Mouse (Mus musculus) cerebellum, adult 9-10 months (tissue): ENCODE results near the gene Tns1.

Experiments
- DNase-seq: peaks from one replicate; pipeline ENCODE4 v3.0.0; 2022

Gene Tns1

DNA sequence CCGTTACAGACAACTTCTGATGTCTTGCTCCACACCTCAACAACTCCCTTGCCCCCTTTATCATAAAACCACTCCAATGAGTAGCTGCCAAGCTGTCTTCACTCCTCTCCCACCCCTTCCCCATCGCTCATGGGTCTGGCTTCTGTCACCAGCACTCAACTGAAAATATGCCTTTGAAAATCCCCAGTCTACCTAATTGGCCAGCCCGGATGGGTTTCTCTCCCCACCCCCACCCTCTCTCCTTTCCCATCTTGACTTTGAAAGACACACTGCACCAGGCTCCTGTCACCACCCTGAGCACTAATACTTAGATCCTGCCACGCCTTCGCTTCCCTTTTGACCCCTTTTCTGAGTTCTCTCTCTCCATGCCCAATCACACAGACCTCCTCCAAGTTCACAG lies 175.5 kb downstream of the Tns1 start:
- no peak for DNase-seq

DNA sequence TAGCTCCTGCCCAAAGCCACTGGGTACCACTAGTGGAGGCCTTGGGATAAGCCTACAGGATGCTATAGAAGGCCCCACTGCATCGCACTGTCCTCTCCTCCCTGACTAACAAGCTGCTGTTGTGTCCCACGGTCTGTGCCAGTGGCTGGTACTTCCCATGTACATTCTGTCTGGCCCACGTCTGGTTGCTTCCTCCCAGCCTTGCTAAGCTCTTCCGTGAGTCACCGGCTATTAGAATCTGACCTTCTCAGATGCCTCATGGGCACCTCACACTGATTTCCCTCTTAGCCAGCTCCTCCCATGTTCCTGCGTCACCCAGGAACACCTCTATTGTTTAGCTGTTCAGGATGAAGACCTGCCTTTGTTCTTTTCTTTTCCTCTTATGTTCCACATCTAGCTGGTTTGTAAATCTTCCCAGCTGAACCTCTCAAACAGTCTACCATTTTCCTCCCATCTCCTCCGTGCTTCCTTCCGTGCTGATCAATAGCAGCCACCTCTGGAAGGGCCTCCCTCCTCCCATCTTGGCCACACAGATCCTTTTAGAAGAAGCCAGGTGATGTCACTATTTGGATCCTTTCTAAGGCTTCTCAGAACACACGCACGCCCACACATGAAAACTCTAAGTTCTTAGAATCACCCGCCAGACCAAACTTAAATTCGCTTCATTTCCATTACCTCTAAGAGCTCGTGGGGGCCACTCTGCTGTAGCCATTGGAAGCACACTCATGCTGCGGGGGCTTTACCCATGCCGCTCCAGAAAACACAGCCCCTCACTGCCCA lies 176.5 kb downstream of the Tns1 start:
- DNase-seq: no peak

DNA sequence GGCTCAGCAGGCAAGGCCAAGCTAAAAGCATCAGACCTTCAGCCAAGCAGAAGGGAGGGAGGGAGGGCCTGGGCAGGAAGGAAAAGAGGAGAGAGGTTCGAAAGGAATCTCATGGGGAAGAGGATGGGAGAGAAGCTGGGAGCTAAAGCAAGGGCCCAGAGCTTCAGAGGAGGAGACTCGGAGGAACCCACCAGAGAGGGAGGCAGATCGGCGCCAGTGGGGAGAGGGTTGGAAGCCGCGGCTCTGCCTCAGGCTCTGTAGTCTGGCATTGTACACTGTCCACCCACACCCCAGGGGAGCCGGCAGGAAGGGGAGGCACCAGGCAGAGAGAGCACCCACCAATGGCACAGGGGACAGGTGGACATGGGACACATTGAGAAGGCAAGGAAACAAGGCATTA lies 177.5 kb downstream of the Tns1 start:
- no peak for DNase-seq

DNA sequence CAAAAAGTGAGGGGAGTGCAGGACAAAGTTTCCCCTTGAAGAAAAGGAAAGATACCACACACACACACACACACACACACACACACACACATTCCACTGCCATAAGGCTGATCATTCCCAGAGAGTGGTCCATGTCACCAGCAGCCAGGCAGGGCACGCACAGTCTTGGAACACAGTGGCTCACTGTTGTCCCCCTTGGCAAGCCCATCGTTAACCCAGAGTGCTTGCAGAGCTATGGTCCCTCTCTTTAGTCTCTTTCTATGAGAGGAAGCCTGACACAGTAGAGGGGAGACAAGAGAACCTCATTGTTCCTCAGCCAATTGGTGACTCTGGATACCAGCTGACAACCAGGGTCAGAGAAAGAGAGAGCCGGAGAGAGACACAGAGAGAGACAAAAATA lies 179.9 kb downstream of the Tns1 start:
- peak; percentile 39 for DNase-seq

DNA sequence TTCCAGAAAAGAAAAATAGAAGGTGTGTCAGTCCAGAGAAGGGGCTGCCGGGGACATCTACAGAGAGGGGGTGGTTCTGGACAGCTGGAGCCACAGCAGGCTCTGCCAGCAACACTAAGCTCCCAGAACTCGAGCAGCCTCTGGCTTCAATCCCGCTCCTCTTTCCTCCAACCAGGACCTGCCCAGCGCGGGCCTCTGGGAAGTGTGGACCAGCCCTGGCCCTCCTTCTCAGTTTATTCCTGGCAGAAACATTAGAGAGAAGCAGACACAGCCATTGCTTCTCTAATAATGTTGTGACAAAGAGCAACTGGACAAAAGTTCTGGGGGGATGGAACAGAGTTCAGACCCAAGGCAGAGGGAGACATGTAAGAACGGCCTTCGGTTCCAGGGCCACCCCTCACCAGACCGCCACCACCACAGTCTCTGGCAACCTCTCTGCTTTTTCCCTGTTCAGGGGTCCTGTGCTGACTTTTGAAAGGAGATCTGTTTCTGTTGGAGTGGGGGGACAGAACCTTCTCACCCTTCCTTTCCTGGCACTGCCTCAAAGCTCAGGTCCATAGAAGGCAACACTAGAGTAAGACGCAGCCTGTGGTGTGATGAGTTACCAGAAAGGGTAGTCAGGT lies 180.5 kb downstream of the Tns1 start:
- no peak for DNase-seq

DNA sequence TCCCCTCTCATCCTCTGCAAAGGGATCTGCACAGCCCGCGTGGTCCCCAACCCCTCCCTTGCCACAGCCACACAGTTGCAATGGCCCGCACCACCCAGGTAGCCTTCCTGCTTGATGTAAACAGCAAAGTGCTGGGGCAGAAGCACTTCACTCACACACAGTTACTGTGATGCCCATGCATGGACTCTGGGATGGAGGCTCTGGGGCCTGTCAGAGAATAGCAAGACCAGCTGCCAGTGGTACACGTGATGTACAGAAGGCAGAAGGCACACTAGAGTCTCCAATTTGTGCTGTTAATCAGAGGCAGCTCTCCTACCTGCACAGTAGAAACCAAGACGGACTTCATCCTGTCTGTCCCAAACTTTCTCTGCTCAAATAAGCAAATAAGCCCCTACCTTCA lies 181.0 kb downstream of the Tns1 start:
- no peak for DNase-seq

DNA sequence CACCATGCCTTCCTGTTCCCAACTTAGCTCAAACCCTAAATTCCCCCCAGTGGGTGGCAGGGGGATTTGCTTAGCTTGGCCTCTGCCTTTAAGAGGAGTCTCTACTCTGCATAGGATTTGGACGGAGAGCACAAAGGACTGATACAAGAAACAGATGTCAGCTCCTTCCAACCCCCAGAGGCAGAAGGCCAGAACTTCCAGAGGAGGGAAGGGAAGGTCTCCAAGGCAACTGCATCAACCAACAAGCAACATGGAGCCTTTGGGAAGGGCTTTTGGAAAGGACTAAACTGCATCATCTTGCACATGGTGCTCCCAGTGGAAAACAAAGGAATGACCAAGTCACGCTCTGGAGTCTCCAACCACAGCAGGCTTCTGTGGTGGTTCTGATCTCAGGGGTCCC lies 182.0 kb downstream of the Tns1 start:
- no peak for DNase-seq

DNA sequence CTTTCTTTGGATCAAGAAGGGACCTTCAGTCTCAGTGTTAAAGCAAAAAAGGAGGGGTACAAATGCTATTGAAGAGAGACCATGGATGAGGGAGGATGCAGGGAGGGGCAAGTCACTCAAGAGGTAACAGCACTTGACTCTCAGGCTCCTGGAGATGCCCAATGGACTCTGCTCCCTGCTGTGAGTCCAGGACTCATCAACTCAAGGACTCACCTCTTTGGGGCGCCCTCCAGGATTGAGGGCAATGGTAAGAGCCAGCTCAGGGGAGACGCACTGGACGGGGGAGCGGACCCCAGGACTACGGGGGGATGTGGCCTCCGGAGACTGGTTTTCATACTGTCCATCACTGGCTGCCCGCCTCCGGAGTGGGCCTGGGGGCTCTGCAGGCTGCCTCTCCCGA lies 182.6 kb downstream of the Tns1 start:
- DNase-seq: no peak

DNA sequence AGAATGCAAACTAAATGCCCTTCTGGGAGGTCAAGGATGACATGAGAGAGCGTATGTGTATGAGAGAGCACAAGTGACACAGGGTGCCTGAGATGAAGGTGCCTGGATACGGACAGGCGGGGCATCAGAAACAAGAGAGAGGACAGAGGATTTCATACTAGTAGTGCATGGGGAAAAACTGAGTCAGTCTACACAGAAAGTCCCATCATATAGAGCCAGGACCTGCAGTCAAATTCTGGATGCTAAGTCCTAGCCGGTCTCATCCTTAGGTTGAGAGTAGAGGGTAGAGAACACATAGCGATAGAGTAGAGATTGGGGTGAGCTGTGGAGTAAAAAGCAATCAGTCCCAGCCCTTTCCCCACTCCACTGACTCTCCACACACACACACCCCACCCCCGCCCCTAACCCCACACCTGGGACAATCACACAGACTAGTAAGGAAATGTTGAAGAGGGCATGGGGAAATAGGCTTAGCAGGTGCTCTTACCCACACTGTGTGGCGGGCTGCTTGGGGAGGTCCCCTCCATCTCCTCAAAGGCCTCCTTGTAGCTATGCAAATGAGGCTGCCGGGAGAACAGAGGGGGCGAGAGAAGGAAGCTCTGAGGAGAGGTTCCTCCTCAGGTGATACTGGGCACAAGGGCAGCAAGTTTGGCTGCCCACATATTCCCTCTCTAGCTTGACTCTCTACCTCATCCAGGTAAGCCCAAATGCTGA lies 183.6 kb downstream of the Tns1 start:
- DNase-seq: no peak

DNA sequence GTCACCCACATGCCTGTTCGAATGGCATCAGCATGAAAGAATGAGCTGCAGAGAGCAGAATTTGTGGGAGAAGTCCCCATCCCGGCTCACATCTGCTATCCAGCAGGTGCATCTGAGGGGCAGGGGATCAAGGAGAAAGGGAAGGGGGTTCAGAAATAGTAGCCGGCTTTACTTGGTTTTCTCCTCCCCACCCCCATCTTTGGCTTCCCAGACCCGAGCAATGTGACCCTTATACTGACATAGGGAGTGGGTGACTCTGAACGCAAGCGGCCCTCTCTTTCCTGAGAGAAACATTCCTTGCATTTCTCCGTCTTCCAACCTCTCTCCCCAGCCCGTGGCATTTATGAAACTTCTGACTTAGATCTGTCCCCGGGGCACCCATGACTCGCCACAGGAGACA lies 185.7 kb downstream of the Tns1 start:
- no peak for DNase-seq

DNA sequence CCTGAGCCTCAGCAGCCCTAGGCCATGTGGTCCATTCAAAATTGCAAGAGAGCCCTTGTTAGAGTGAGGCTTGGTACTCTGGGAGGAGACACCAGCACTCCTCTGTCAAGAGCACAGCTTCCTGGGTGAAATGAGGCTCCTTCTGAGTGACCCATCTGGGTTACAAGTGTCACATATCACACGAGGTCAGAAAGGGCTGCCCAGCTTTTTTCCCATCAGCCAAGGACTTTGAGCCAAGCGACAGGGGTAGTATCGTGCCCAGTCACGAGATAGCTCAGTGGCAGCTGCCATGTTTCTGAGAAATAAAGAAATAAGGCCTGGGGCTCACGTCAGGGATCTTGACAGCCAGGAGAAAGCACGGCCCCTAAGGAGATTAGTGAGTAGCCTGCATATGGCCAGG lies 186.4 kb downstream of the Tns1 start:
- DNase-seq: no peak

DNA sequence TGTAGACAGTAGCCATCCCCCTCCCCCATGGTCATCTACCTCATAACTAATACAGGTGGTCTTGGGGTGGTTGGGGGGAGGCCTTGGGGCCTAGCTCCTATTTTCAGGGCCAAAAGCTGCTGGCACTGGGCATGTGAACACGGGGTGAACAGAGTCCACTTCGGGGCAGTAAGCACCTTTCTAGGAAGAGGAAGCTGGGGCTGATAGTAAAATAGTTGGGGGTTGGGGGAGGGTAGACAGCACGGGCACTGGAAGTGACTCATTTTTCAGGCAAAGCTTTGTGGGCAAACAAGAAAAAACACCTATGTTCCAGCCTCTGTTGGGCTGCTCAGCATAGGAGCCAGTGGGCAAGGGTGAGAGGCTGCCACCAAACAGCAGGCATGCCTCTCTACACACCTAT lies 187.7 kb downstream of the Tns1 start:
- DNase-seq: no peak

DNA sequence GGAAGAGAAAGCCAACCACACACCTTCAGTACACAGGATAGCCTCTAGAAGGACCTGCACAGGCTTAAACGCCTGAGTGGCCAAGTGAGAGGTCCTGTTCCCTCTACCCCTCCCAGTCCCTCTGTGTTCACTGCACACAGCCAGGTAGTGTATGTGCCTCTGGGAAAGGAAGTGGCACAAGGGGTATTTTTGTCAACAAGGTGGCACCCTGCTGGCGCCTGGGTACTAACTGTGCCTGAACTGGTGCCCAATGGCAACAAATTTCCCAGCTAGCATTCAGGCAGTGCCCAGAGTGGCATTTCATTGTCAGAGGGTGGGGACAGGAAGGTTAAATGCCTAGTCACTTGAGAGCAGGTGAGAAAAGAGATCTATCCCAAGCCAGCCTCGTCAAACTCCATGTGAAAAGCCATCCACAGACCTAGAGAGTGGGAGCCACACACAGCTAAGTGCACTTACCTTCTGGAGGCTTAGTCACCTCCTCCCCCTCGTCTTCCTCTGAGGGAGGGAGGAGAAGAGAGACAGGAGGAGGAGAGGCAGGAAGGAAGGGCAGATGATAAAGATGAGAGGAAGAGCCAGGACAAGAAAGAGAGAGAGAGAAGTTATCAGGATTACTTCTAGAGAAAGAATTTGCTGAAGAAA lies 188.7 kb downstream of the Tns1 start:
- peak; percentile 11 for DNase-seq

DNA sequence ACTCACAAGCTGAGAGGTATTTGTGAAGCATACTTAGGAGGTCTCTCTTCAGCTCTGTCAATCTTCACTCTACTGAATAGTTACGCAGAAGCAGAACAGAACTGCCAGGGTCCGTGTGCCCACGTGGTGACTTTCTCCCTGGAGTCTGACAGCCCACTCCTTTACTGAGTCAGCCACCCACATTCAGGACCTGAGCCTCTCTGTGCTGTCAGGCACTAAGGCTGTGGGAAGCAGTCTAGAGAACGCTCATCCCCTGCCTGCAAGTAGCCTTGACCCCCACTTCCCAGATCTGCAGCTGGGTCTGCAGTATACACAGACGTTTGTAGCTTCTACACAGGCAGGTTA lies 191.1 kb downstream of the Tns1 start:
- DNase-seq: no peak

DNA sequence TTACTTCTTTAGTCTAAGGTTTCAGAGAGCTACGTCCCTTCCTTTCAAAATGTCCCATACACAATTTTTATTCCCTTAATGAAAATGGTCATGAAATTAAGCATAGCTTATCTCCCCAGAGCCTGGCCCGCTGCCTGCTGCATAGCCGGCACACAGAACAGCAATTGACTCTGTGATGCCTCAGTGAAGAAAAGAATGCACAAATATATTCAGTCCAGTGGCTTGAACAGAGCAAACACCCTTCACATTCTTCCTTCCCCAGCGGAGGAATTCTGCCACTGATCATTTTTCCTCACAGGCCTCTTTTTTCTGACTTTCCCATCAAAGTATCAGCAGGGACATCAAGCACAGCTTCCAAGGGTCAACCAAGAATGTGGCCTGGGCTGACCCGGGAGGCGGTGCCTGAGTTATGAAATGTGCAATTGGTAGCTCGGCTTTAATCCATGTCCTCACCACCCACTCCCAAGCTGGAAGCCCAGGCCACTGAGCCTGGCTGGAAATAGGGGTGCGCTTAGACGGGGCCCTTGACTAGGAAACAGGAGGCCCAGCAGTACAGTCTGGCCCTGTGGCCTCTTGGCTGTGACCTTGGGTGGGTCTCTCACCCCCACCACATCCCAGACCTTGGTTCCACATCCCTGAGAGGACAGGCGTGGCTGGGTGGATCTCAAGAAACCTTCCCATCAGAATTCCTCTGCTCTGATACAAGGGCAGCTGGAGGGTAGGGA lies 191.7 kb downstream of the Tns1 start:
- DNase-seq: no peak

DNA sequence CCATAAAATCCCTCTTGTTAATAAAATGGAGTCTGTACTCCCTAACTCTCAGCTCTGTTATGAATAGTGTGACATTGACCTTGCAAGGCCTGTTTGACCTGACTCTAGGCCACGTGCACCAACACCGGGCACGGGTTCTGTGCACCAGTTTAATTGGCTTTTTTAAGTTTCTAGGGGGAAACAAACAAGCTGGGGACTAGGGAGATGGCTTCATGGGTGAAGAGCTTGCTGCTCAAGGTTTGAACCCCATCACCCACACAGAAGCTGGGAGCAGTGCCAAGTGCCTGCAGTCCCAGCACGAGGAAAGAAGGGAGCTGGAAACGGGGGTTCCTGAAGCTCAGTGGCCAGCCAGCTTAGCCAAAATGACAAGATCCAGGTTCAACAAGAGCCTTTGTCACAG lies 192.4 kb downstream of the Tns1 start:
- no peak for DNase-seq

DNA sequence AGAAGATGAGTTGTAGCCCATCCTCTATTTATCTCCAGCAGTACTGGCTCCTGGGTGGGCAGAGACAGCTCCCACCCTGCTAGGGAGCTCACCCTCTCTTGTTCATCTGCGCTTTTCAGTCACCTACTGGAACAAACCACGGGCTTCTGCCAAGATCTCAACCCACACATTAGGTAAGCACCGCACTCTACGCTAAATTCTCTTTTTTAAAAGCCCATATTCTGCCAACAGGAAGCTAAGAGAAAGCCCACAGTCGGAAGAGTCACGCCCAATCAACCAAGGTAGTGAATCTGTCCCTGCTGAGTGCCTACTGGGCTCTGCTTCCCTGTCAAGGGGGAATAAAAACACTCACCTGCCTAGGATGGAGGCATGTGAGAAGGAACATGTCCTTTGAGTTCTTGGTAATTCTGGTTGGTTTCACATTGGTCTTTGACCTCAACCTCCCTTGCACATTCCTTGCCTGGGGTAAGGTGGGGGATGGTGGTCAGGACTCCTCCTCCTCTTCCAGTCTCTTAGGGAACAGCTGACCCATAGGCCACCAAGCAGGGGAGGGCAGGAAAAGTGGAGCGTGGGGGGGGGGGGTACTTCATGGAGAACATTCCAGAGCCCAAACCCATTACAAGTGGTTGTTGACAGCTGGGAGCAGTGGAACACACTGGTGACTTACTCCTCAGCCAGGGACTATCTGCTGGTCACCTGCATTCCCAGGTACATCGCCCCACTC lies 193.7 kb downstream of the Tns1 start:
- no peak for DNase-seq

DNA sequence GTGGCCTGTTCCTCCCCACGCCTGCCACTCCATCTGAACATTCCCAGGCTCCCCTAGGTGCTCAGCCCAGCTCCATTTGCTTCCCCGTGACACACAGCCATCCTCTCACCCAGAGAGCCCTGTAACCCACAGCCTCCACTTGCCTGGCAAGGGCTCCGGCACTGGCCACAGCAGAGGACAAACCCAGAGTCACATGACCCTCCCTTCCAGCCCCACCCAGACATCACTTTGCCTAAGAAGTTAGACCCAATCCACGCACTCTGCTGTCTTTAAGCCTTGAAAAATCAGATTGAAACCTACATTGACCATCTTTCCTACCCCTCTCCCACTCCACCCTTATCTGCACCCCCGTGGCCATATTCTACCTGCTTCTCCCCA lies 194.3 kb downstream of the Tns1 start:
- DNase-seq: no peak

DNA sequence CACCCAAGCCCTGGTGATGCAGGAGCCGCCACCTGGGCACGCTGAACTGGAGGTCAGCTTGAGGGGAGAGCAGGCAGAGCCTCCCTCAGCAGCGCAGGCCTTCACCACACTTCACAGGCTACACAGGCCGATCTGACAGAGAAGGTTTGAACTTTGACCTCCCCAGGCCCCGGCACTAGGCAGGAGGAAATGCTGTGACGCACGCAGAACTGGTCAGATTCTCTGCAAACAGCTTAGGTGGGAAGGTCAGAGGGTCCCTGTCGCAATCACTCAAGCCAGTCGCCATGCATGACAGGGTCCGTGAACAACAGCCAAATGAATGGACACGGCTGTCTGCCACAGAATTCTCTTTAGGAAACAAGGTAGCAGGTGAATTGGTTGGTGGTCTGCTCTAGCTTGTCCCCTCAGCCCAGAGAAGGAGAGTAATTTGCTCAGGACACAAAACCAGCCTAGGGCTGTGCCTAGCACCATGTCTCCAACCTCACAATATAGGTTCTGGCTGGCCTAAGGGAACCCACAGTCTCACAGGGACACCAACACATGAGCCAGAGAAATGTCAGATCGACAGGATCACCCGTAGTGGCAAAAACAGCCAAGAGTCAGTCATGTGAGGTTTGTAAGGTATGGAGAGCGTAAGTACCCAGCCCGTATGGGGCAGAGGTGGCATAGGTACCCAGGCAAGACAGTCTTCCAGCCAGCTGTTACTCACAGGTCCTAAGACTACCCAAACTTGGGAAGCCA lies 194.9 kb downstream of the Tns1 start:
- no peak for DNase-seq

DNA sequence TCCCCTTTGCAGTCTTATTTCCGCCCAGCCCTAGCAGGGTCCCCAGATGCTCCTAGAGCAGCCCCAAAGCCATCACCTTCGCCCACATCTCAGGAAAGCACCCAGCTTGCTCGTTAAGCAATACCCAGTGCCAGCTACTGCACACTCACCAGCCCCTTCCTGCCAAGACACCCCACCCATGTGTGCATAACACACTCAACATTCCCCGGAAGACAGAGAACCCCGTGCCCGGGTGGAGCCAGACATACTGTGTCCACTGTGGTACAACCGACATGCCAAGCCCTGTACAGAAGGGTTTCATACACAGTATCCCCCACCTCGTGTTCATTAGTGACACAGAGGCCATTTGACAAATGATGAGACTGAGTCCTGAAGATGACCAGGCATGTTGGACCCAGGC lies 195.9 kb downstream of the Tns1 start:
- DNase-seq: no peak

DNA sequence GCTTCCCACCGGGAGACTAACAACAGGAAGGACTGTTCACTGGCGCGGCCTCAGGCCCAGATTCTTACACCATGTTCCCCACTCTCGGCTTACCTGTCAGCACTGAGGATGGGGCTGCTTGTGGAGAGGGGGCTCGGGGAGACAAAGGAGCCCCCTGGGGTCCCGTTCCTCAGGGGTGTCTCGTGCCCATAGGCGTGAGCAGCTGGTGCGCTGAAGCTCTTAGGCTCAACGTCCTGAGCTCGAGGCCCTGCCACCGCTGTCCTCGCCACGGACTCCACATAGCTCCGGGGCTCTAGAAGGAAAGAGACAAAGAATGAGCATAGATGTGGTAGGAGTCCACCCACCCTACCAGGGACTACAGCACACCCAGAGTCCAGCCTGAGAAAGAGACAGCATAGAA lies 196.4 kb downstream of the Tns1 start:
- DNase-seq: no peak

DNA sequence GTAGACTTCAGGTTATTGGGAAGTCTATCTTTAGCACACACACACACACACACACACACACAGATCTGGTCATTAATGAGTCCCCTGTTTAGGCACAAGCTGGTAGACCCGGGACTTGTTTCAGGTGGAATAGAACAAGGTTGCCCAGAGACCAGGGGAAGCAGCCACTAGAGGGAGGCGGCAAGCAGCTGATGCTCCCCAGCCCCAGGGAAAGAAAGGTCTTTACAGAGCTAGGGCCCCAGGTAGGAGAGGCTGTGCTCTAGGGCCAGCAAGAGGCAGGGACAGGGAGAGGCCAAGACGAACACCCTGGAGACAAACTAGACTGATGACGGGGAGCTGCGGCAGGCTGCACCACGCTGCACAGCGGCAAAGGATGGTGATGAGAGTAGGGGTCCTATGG lies 198.0 kb downstream of the Tns1 start:
- no peak for DNase-seq
